Mouse (Mus musculus): ENCODE measurements at regions not wholly inside any gene's neighbourhood (a gene's known extent, or its start where the extent isn't known, plus 50 kb on each side); places are given as distances from the start of the nearest gene placed in this dataset.

DNA sequence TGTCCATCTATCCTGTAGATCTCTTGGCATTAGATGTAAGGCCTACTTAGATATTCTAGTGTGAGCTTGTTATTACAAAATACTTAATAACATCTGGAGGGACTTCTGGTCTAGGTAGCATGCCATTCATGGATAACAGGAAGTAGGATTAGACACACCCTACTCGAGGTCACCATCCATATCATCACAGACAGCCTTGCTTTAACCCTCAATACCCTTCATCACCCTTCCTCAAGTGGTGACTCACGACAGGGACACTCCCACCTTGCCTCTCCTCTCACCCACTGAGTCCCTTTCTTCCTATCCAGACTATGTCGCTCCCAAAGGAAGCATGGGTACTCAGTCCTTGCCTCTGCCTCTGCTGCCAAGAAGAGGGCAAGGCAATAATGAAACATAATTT, 134.5 kb downstream of the Kdr start:
- no peak for TF ChIP-seq GATA4 (IDR thresholded peaks at IDR 0.05; ENCODE audit: insufficient replicate concordance, low read length)

DNA sequence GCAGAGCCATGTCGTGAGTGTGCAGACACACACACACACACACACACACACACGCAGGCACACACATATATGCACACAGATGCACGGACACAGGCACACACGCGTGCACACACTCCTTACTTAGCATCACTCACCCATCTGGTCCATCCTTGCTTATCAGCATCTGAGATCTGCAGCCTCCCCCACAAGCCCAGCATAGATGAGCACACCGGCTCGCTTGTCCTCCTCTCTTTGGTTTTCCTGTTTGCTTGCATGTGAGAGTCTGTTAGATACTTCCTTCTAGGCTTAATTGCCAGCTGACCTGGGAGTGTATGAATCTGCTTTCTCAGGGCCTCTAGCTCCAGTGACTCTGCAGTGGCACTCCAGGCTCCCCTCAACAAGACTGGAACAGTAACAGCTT, 137.8 kb downstream of the Kdr start:
- TF ChIP-seq GATA4 (IDR thresholded peaks at IDR 0.05; ENCODE audit: insufficient replicate concordance, low read length) = no peak

GRCm38 (mm10) chr5:75835556-75835961, 142.7 kb downstream of the Kdr start:
- TF ChIP-seq GATA4 (IDR thresholded peaks at IDR 0.05; ENCODE audit: insufficient replicate concordance, low read length) = no peak; the same call in 1 of the 2 replicates

DNA sequence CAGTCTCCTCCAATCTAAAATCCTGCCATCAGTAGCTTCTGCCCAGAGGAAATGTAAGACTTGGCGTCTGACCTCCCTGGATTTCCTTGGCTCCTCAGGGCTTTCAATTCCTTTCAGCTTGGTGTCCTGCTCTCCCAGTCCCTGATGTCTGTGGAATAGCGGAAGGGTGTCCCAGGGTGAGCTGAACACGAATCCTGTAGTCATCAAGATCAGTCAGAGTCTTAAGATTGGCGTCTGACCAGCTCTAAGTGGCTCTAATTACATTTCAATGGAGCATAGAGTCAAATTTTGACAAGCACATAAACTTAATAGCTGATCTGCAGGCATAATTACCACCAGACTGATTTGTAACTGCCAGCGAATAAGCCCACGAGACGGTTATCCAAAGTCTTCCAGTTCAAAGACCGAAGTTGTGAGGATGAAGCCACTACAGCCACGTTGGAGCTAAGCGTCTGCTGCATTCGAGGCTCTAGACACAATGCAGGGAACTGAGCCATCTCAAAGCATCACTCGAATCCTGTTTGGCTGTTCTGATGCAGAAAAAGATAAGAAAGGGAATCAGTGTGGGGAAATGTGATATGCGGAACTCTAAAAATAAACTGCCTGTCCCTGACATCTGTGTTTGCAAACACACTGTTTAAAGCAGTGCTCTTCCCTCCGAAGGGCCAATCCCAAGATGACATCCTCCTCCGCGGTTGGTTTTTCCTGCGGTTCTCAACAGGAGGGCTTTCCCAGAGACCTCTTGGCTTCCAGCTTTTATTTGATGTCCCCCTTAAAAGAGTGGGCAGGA, 143.3 kb downstream of the Kdr start:
- no peak for TF ChIP-seq GATA4 (IDR thresholded peaks at IDR 0.05; ENCODE audit: insufficient replicate concordance, low read length)

GRCm38 (mm10) chr5:75832341-75832740, 145.9 kb downstream of the Kdr start:
- TF ChIP-seq GATA4 (IDR thresholded peaks at IDR 0.05; ENCODE audit: insufficient replicate concordance, low read length) = no peak

DNA sequence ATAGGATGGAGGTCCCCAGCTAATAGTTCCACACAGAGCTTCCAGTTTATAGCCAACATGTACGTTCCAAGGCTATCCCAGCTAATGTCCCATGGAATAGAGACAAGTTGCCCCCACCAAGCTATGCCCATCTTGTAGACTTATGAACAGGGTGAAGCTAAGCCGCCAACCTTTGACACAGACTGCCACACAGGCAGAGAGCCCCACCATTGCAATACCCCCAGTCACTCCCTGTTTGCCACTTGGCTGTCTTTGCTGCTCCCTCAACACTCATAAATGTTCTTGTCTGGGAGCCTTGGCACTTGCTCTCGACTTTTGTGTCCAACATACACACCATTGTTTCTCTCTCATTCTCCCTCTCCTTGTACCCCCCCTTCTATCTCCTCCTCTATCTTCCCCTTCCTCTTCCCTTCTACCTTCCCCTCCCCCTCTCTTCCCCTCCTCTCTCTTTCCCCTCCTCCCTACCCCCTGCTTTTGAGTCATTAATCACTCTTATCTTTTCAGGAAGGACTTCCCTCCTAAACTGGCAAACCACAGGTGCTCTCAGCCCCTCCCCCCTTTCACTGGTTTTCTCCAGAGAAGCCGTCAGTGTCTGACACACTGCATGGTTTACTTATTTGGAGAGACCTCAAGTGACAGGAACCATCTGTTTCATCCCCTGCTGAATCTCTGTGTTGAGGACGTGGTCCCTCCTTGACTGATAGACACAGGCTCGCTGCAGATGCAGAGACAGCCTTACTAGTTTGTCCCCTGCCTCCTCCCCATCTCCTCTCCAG, 148.2 kb downstream of the Kdr start:
- no peak for TF ChIP-seq GATA4 (IDR thresholded peaks at IDR 0.05; ENCODE audit: insufficient replicate concordance, low read length)

DNA sequence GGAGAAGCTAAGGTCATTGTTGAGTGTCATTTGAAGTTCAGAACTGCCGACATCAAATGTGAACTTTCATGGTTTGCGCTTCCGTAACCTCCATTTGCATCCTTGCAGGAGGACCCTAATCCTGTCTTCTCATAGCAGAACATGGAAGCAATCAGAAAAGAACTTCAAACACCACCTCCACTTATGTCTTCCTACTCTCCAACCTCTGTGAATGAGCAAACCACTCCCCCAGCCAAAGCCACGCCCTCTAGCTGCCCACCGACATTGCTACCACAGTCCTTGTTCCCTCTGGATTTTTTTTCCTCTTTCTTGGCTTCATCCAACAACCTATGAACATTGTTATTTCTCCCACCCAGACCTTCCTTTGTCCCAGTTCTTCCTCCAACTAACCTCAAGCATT, 149.9 kb downstream of the Kdr start:
- no peak for TF ChIP-seq GATA4 (IDR thresholded peaks at IDR 0.05; ENCODE audit: insufficient replicate concordance, low read length)

DNA sequence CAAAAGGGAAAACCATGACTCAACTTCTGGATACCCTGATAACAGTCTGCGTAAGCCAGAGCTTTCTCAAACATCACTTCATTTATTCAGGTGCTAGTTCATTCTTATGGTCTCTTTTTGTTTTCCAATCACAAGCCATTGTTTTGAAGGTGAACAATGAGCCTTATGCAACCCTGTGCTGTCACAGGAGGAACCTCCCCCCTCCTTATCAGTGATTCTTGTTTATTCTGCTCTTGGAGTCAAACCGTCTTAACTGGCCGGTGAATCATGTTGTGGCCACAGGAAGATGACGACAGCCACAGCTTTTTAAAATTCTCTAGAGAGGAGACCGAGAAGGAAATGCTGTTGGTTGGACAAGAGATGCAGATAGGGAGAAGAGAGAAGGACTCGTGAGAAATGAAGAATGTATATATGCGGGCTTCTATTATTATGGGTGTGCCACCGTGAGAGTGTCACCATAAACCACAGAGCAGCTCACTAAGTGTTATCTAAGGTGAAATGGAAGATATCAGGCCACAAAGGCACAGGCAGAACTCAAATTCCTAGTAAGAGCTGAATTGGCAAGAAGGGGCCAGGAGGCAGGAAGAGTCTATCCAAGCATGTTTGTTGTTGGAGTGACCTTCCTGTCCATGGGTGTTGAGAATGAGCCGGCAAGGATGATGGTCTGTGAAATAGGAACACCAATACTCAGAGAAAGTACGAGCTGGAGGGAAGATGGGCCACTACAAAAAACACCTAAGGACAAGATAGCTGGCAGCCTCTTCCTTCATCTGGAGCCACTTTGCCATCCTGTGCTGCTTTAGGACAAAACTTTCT, 151.8 kb downstream of the Kdr start:
- TF ChIP-seq GATA4 (IDR thresholded peaks at IDR 0.05; ENCODE audit: insufficient replicate concordance, low read length) = no peak

DNA sequence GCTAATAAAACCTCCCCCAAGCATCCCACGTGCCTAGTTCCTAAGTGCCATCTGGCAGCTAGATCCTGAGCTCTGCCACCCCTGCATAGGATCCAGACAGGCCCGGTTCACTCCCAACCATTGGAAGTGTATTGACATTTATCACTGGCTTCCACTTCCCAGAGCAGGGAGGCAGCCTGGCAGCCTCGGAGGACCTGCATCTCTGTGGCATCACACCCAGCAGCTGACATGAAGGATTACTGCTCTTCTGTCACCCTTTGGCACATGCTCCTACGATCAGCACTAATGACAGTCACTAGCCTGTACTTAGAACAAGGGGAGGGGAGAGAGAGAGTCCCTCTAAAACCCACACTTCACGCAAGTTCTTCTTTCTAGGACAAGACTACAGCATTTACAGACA, 152.7 kb downstream of the Kdr start:
- no peak for TF ChIP-seq GATA4 (IDR thresholded peaks at IDR 0.05; ENCODE audit: insufficient replicate concordance, low read length)

DNA sequence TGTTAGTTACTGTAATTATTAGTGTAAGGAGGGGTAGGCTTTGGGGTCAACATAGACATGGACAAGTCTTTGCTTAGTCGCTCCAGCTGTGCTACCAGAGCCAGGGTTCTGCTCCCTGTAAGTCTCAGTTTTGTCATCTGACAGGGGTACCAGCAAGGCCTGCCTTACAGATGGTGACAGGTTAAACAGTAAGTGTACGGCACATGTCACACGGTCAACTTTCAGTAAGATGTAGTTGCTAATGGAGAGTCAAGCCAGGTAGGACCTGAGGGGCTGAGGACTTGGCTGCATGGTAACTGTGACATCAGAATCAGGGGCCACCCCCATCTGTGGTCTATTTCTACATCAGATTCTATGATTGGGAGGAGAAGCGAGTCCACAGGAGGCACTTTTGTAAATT, 153.6 kb downstream of the Kdr start:
- TF ChIP-seq GATA4 (IDR thresholded peaks at IDR 0.05; ENCODE audit: insufficient replicate concordance, low read length) = no peak

DNA sequence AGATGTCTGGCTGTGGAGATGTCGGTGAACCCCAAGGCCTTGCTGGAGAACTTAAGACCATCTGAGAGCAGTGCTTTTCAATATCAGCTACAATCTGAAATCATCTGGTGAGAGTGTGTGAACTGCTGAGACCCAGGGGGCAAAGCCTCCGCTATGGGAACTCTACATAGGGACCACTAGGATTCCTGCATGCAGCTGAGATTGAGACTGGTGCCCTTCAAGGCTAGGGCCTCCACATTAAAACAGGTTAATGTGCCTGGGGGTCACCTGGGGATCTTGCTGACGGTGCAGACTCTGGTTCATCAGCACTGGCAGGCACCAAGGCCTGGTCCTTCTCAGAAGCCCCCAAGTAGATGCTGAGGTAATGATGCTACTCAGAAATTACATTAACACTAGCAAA, 154.6 kb downstream of the Kdr start:
- no peak for TF ChIP-seq GATA4 (IDR thresholded peaks at IDR 0.05; ENCODE audit: insufficient replicate concordance, low read length)

- TF ChIP-seq GATA4 (IDR thresholded peaks at IDR 0.05; ENCODE audit: insufficient replicate concordance, low read length) = no peak
Measured at GRCm38 (mm10) chr5:75817396-75817795, 160.9 kb downstream of the Kdr start.

DNA sequence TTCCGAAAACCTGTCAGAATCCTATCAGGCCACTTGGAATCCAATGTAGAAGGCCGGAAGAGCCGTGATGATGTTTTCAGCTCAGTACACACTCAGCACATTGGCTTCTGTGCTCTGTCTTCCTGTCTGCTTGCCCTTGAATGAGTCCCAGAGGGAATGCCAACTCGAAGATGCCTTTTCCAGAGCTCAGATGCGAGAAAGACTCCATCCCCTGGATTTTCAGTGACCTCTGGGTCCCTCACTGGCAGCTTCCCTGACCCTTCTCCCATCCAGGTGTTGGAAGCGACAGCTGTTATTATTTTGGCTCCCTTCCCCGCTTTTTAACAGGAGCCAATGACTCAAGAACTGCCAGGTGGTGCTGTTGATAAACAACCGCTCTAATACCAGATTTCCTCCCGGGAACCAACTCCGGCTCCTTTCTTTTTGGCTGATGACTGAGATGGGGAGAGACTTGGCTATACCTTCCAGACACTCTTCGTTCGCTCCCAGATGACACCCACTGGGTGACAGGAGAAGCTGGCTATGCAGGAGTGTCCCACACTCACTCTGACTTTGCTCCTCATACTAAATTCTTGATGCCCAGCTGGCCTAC, 163.8 kb downstream of the Kdr start:
- TF ChIP-seq GATA4 (IDR thresholded peaks at IDR 0.05; ENCODE audit: insufficient replicate concordance, low read length) = no peak

DNA sequence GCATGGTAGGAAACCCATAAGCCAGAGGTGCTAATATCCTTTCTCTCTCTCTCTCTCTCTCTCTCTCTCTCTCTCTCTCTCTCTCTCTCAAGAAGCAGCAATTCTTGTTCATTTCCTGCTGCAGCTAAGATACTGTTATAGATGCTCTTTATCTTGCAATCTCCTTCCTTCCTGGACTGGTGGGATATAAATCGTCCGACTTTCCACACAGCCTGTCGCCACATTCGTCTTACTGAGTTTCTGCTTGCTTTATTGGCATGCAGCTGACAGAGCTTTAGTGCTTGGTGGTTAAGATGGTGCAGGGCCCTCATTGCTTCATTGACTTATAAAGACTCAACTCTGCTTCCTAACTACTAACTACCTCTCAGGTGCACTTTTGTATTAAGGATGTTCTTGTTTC, 165.6 kb downstream of the Kdr start:
- TF ChIP-seq GATA4 (IDR thresholded peaks at IDR 0.05; ENCODE audit: insufficient replicate concordance, low read length) = no peak

All from liver, adult (tissue).